ENCODE assay signal across 8 mouse cellular contexts in genomic region chr11:62280675-62281600, GRCm38 (mm10). TPM values are rescaled to one million over a fixed set of nuclear protein-coding genes. Genes with fewer than 3 reads are reported as not detected.
A peak's percentile ranks its signal among the peaks of the same experiment; 100 is the strongest.
DNase-seq lines count a peak whose midpoint lies in the region; ATAC-seq and TF ChIP-seq lines count a peak whose summit lies in the region.

Zswim7 (minus strand) TSS chr11:62281375.
Ttc19 (plus strand) TSS chr11:62281473.

- DNase-seq in c-Kit-positive CD71-positive TER-119-positive erythroid progenitor cells, embryonic 14.5 days (ENCODE audit: low spot score) = peak; percentile 90
- peak; percentile 91 for DNase-seq in heart, postnatal 0 days (ENCODE audit: low spot score)
- peak; percentile 95 to 97 for DNase-seq in kidney, postnatal 4 days

- peaks cover 37% of the 10 kb centered on the region for H3K36me3 ChIP-seq in E14TG2a.4 (ENCODE audit: insufficient read depth, low read length)
- H3K36me3 ChIP-seq in forebrain, embryonic 12.5 days (replicated peaks) = peaks cover 17% of the 10 kb centered on the region
- peaks cover 23% of the 10 kb centered on the region for H3K36me3 ChIP-seq in heart, postnatal 0 days (replicated peaks; ENCODE audit: control insufficient read depth, insufficient read depth, low read length)
- H3K36me3 ChIP-seq in liver, embryonic 16.5 days (ENCODE audit: control insufficient read depth, insufficient read depth) = no peaks in the 10 kb centered on the region
- peaks cover 28% of the 10 kb centered on the region for H3K36me3 ChIP-seq in neural tube, embryonic 13.5 days
- H3K36me3 ChIP-seq in testis, adult 2 months (ENCODE audit: control insufficient read depth, insufficient read depth, low read length) = peaks cover 3% of the 10 kb centered on the region; the same call in 1 of the 2 replicates

- TF ChIP-seq CTCF in E14TG2a.4 (conservative IDR thresholded peaks at IDR 0.05; ENCODE audit: low read length) = peak; percentile 83
- TF ChIP-seq CTCF in heart, postnatal 0 days (IDR thresholded peaks at IDR 0.05; ENCODE audit: low read depth) = peak; percentile 72
- TF ChIP-seq CTCF in testis, adult 2 months (IDR thresholded peaks at IDR 0.05; ENCODE audit: control insufficient read depth, insufficient read depth, insufficient replicate concordance, low read depth, low read length) = no peak

- WGBS in forebrain, embryonic 12.5 days = under 1% methylated on average over 68 of the region's 68 CpGs
- under 1% methylated on average over 66 of the region's 68 CpGs for WGBS in heart, postnatal 0 days
- WGBS in liver, embryonic 16.5 days (ENCODE audit: insufficient replicate concordance) = 0% methylated on average over 61 of the region's 68 CpGs
- WGBS in neural tube, embryonic 13.5 days = under 1% methylated on average over 60 of the region's 68 CpGs

- no peak for TF ChIP-seq EP300 in heart, postnatal 0 days (IDR thresholded peaks at IDR 0.05; ENCODE audit: low read depth)

- H3K4me2 ChIP-seq in forebrain, embryonic 12.5 days = peak within 1 kb of the TSS; percentile 70
- H3K4me2 ChIP-seq in heart, postnatal 0 days (ENCODE audit: low read depth, low read length) = peak within 1 kb of the TSS; percentile 65
- peak within 1 kb of the TSS; percentile 98 for H3K4me2 ChIP-seq in liver, embryonic 16.5 days (ENCODE audit: low read depth, low read length)
- H3K4me2 ChIP-seq in neural tube, embryonic 13.5 days = peak within 1 kb of the TSS; percentile 71

- TF ChIP-seq POLR2A in testis, adult 2 months (IDR thresholded peaks at IDR 0.05; ENCODE audit: control insufficient read depth, low read depth, low read length) = peak; percentile 78

- peak; percentile 96 for ATAC-seq in forebrain, embryonic 12.5 days (ENCODE audit: low FRiP score)
- ATAC-seq in heart, postnatal 0 days (ENCODE audit: insufficient read depth, low read depth) = peak; percentile 97
- peak; percentile 96 for ATAC-seq in liver, embryonic 16.5 days (ENCODE audit: low read depth)
- peak; percentile 97 for ATAC-seq in neural tube, embryonic 13.5 days (ENCODE audit: low read depth)

- no peaks in the 10 kb centered on the region for H3K27me3 ChIP-seq in E14TG2a.4 (ENCODE audit: insufficient read depth, low read length)
- no peaks in the 10 kb centered on the region for H3K27me3 ChIP-seq in forebrain, embryonic 12.5 days
- no peaks in the 10 kb centered on the region for H3K27me3 ChIP-seq in heart, postnatal 0 days (ENCODE audit: control insufficient read depth, insufficient read depth, low read length)
- no peaks in the 10 kb centered on the region for H3K27me3 ChIP-seq in liver, embryonic 16.5 days (ENCODE audit: control insufficient read depth, insufficient read depth, low read depth, low read length)
- no peaks in the 10 kb centered on the region for H3K27me3 ChIP-seq in neural tube, embryonic 13.5 days
- H3K27me3 ChIP-seq in testis, adult 2 months (ENCODE audit: control insufficient read depth, insufficient read depth, low read length) = no peaks in the 10 kb centered on the region

- peak within 1 kb of the TSS; percentile 87 for H3K27ac ChIP-seq in forebrain, embryonic 12.5 days
- H3K27ac ChIP-seq in heart, postnatal 0 days (ENCODE audit: low read depth) = peak within 1 kb of the TSS; percentile 93
- peak within 1 kb of the TSS; percentile 91 for H3K27ac ChIP-seq in liver, embryonic 16.5 days (ENCODE audit: low read length)
- H3K27ac ChIP-seq in neural tube, embryonic 13.5 days (replicated peaks) = peak within 1 kb of the TSS; percentile 92
- peak within 1 kb of the TSS; percentile 92 for H3K27ac ChIP-seq in testis, adult 2 months (ENCODE audit: control insufficient read depth, insufficient read depth, low read depth, low read length)

- H3K9ac ChIP-seq in forebrain, embryonic 12.5 days = peak within 1 kb of the TSS; percentile 75
- H3K9ac ChIP-seq in heart, postnatal 0 days (replicated peaks; ENCODE audit: low read depth, low read length) = peak within 1 kb of the TSS; percentile 90
- peak within 1 kb of the TSS; percentile 81 for H3K9ac ChIP-seq in liver, embryonic 16.5 days (ENCODE audit: low read depth, low read length)
- H3K9ac ChIP-seq in neural tube, embryonic 13.5 days = peak within 1 kb of the TSS; percentile 89

- H3K9me3 ChIP-seq in E14TG2a.4 (ENCODE audit: low read length) = no peaks in the 10 kb centered on the region
- H3K9me3 ChIP-seq in forebrain, embryonic 12.5 days = no peaks in the 10 kb centered on the region
- no peaks in the 10 kb centered on the region for H3K9me3 ChIP-seq in heart, postnatal 0 days (replicated peaks; ENCODE audit: control insufficient read depth, low read length)
- no peaks in the 10 kb centered on the region for H3K9me3 ChIP-seq in liver, embryonic 16.5 days (replicated peaks; ENCODE audit: control insufficient read depth, low read length)
- H3K9me3 ChIP-seq in neural tube, embryonic 13.5 days = no peaks in the 10 kb centered on the region

- peak within 1 kb of the TSS; percentile 88 for H3K4me3 ChIP-seq in E14TG2a.4 (replicated peaks; ENCODE audit: low read length)
- H3K4me3 ChIP-seq in forebrain, embryonic 12.5 days (replicated peaks) = peak within 1 kb of the TSS; percentile 79
- H3K4me3 ChIP-seq in heart, postnatal 0 days (ENCODE audit: low read depth, low read length) = peak within 1 kb of the TSS; percentile 94
- H3K4me3 ChIP-seq in liver, embryonic 16.5 days (ENCODE audit: low read depth, low read length) = peak within 1 kb of the TSS; percentile 87
- peak within 1 kb of the TSS; percentile 91 for H3K4me3 ChIP-seq in neural tube, embryonic 13.5 days
- H3K4me3 ChIP-seq in testis, adult 2 months (ENCODE audit: control insufficient read depth, low read depth, low read length) = peak within 1 kb of the TSS; percentile 88

- peaks cover 40% of the 10 kb centered on the region for H3K4me1 ChIP-seq in E14TG2a.4 (replicated peaks; ENCODE audit: low read depth, low read length)
- H3K4me1 ChIP-seq in forebrain, embryonic 12.5 days = peaks cover 10% of the 10 kb centered on the region; the same call in 1 of the 2 replicates
- H3K4me1 ChIP-seq in heart, postnatal 0 days (ENCODE audit: control insufficient read depth, insufficient read depth) = 0 out of 2 replicates have a peak, but pooled peaks cover 5% of the 10 kb centered on the region
- H3K4me1 ChIP-seq in liver, embryonic 16.5 days (ENCODE audit: control insufficient read depth, low read depth, low read length) = peaks cover 18% of the 10 kb centered on the region
- H3K4me1 ChIP-seq in neural tube, embryonic 13.5 days (replicated peaks) = peaks cover 23% of the 10 kb centered on the region
- H3K4me1 ChIP-seq in testis, adult 2 months (ENCODE audit: control insufficient read depth, insufficient read depth, low read length) = peaks cover 3% of the 10 kb centered on the region

RNA-seq across cellular contexts. Expression of gene Zswim7, which starts in this region (rescaled TPM):
- polyA plus RNA-seq in forebrain, embryonic 12.5 days (2016; fragmentation: Nextera tagmentation; extraction: Ambion mirVana) = 11.6 and 14.4 TPM in 2 replicates
- 14.6 and 43.3 TPM in 2 replicates for total RNA-seq in heart, postnatal 0 days (2014; rRNA removed; ENCODE audit: low replicate concordance)
- 39.0 and 43.3 TPM in 2 replicates for polyA plus RNA-seq in heart, postnatal 0 days (2015; fragmentation: Nextera tagmentation; extraction: Ambion mirVana)
- polyA plus RNA-seq in liver, embryonic 16.5 days (2015; fragmentation: Nextera tagmentation; extraction: Ambion mirVana) = 7.3 and 8.2 TPM in 2 replicates
- polyA plus RNA-seq in neural tube, embryonic 13.5 days (2015; fragmentation: Nextera tagmentation; extraction: Ambion mirVana) = 18.0 and 19.3 TPM in 2 replicates
- polyA plus RNA-seq in testis, adult 2 months (2012; rRNA removed) = 87.2 and 93.8 TPM in 2 replicates

RNA-seq across cellular contexts. Expression of gene Ttc19, which starts in this region (rescaled TPM):
- 23.6 and 28.1 TPM in 2 replicates for polyA plus RNA-seq in forebrain, embryonic 12.5 days (2016; fragmentation: Nextera tagmentation; extraction: Ambion mirVana)
- 26.9 and 31.2 TPM in 2 replicates for total RNA-seq in heart, postnatal 0 days (2014; rRNA removed; ENCODE audit: low replicate concordance)
- 20.1 and 21.3 TPM in 2 replicates for polyA plus RNA-seq in heart, postnatal 0 days (2015; fragmentation: Nextera tagmentation; extraction: Ambion mirVana)
- polyA plus RNA-seq in liver, embryonic 16.5 days (2015; fragmentation: Nextera tagmentation; extraction: Ambion mirVana) = 3.2 and 3.4 TPM in 2 replicates
- 41.1 and 42.7 TPM in 2 replicates for polyA plus RNA-seq in neural tube, embryonic 13.5 days (2015; fragmentation: Nextera tagmentation; extraction: Ambion mirVana)
- 3.7 and 4.2 TPM in 2 replicates for polyA plus RNA-seq in testis, adult 2 months (2012; rRNA removed)

Comparison
In these comparisons a context has a peak if more than half of its experiments do, and no peak if none do; other contexts are left out.
1. Peak in every context shown above with its lines: DNase-seq, ATAC-seq, H3K4me3 ChIP-seq and H3K27ac ChIP-seq.